Mouse (Mus musculus) intestine, embryonic 16.5 days (tissue): ENCODE data around the gene Glrb. TPM values are rescaled to one million over a fixed set of nuclear protein-coding genes. Genes with fewer than 3 reads are reported as not detected.

Experiments used
- polyA plus RNA-seq: library from polyadenylated mRNA; unstranded; fragments of >200 nt; fragmentation: Nextera tagmentation; extraction: Ambion mirVana; gene quantifications from 2 replicates; pipeline ENCODE4 v1.2.1, GENCODE M21; 2015

Glrb gene
- polyA plus RNA-seq, 1 experiment from 2014 or later = 2.3 TPM

Other genes with a start within 250 kb of the Glrb start
- gene Gria2, start 110.8 kb downstream of the Glrb start, polyA plus RNA-seq = 0.95 and 1.4 TPM in 2 replicates
- 9.0 and 9.2 TPM in 2 replicates for gene Pdgfc, start 122.8 kb upstream of the Glrb start, polyA plus RNA-seq